Mouse (Mus musculus) forebrain, embryonic 12.5 days (tissue): ENCODE measurements around the gene Tuba3b. TPM values are rescaled to one million over a fixed set of nuclear protein-coding genes. Genes with fewer than 3 reads are reported as not detected.

ENCODE experiments used
- ATAC-seq: fragments of 200-750 bp; cut with Nextera tagmentation; 2 replicates; pipeline ENCODE4 v1.8.0; 2017; ENCODE audit warnings: moderate TSS enrichment; ENCODE audit not compliant: low FRiP score
- H3K27ac ChIP-seq: fragments of 300-500 bp; sonication (generic); 2 replicates; pipeline ENCODE4 v1.5.1; 2016; ENCODE audit warnings: mild to moderate bottlenecking
- H3K27me3 ChIP-seq: fragments of 300-500 bp; sonication (generic); 2 replicates; pipeline ENCODE4 v1.6.1; 2016; ENCODE audit warnings: mild to moderate bottlenecking
- H3K36me3 ChIP-seq: fragments of 300-500 bp; sonication (generic); replicated peaks from 2 replicates; pipeline ENCODE4 v1.6.1; 2016; ENCODE audit warnings: mild to moderate bottlenecking
- H3K4me1 ChIP-seq: fragments of 300-500 bp; sonication (generic); 2 replicates; pipeline ENCODE4 v1.6.1; 2016
- H3K4me2 ChIP-seq: fragments of 300-500 bp; sonication (generic); 2 replicates; pipeline ENCODE4 v1.6.1; 2016; ENCODE audit warnings: mild to moderate bottlenecking, moderate library complexity
- H3K4me3 ChIP-seq: fragments of 300-500 bp; sonication (generic); replicated peaks from 2 replicates; pipeline ENCODE4 v1.5.1; 2016; ENCODE audit warnings: mild to moderate bottlenecking
- H3K9ac ChIP-seq: fragments of 300-500 bp; sonication (generic); 2 replicates; pipeline ENCODE4 v1.6.1; 2016; ENCODE audit warnings: mild to moderate bottlenecking
- H3K9me3 ChIP-seq: fragments of 300-500 bp; sonication (generic); 2 replicates; pipeline ENCODE4 v1.6.1; 2016
- WGBS: fragments of 180-500 bp; shearing (Covaris S2); methylation state at CpG from one replicate; pipeline ENCODE4 v1.1.7; 2016; 5-methylcytosine and 5-hydroxymethylcytosine counted together
- polyA plus RNA-seq: library from polyadenylated mRNA; unstranded; fragments of >200 nt; fragmentation: Nextera tagmentation; extraction: Ambion mirVana; gene quantifications from 2 replicates; pipeline ENCODE4 v1.2.1, GENCODE M21; 2016

The Tuba3b gene
- polyA plus RNA-seq, 1 experiment from 2014 or later, result not detected

GRCm38 (mm10) chr6:145655678-145656077 is 40.1 kb downstream of the Tuba3b start:
- WGBS, result 95% methylated on average over 1 of the region's 1 CpGs
- Histone ChIP-seq H3K9ac (no peak overlapping the region), H3K36me3 (no peaks in the 10 kb centered on the region), H3K27ac (no peak overlapping the region), H3K4me1 (peaks cover 9% of the 10 kb centered on the region; the same call in 1 of the 2 replicates), H3K27me3 (no peaks in the 10 kb centered on the region), H3K4me2 (no peak overlapping the region), H3K9me3 (0 out of 2 replicates have a peak, but pooled peaks cover 4% of the 10 kb centered on the region), H3K4me3 (no peak overlapping the region)
- ATAC-seq, result no peak

GRCm38 (mm10) chr6:145656740-145657591 is 41.4 kb downstream of the Tuba3b start:
- H3K27me3 ChIP-seq, result no peaks in the 10 kb centered on the region

GRCm38 (mm10) chr6:145659116-145659515 is 43.6 kb downstream of the Tuba3b start:
- H3K27me3 ChIP-seq, result no peaks in the 10 kb centered on the region
- H3K9me3 ChIP-seq, result 0 out of 2 replicates have a peak, but pooled peaks cover 4% of the 10 kb centered on the region
- H3K36me3 ChIP-seq, result no peaks in the 10 kb centered on the region
- 77% methylated on average over 6 of the region's 6 CpGs for WGBS
- H3K9ac ChIP-seq, result no peak overlapping the region
- no peak overlapping the region for H3K4me2 ChIP-seq
- peaks cover 3% of the 10 kb centered on the region; the same call in 1 of the 2 replicates for H3K4me1 ChIP-seq
- no peak for ATAC-seq
- no peak overlapping the region for H3K27ac ChIP-seq
- H3K4me3 ChIP-seq, result no peak overlapping the region

More at GRCm38 (mm10) chr6:145656740-145657591, 41.4 kb downstream of the Tuba3b start:
- no peaks in the 10 kb centered on the region for H3K36me3 ChIP-seq
- no peak overlapping the region for H3K4me2 ChIP-seq
- H3K4me1 ChIP-seq, result peaks cover 9% of the 10 kb centered on the region; the same call in 1 of the 2 replicates
- no peak overlapping the region for H3K9ac ChIP-seq
- H3K4me3 ChIP-seq, result no peak overlapping the region
- ATAC-seq, result no peak
- H3K27ac ChIP-seq, result no peak overlapping the region
- H3K9me3 ChIP-seq, result 0 out of 2 replicates have a peak, but pooled peaks cover 4% of the 10 kb centered on the region
- WGBS, result 84% methylated on average over 15 of the region's 15 CpGs

GRCm38 (mm10) chr6:145660943-145661342 is 45.4 kb downstream of the Tuba3b start:
- WGBS, result 86% methylated on average over 11 of the region's 11 CpGs
- H3K4me1 ChIP-seq, result no peaks in the 10 kb centered on the region
- no peaks in the 10 kb centered on the region for H3K9me3 ChIP-seq
- ATAC-seq, result no peak
- H3K27ac ChIP-seq, result no peak overlapping the region
- no peaks in the 10 kb centered on the region for H3K27me3 ChIP-seq
- no peak overlapping the region for H3K9ac ChIP-seq
- H3K36me3 ChIP-seq, result no peaks in the 10 kb centered on the region
- H3K4me2 ChIP-seq, result no peak overlapping the region
- no peak overlapping the region for H3K4me3 ChIP-seq

- Histone ChIP-seq H3K4me2 (no peak overlapping the region), H3K9me3 (no peaks in the 10 kb centered on the region), H3K4me1 (no peaks in the 10 kb centered on the region), H3K4me3 (no peak overlapping the region), H3K27ac (no peak overlapping the region), H3K27me3 (no peaks in the 10 kb centered on the region), H3K9ac (no peak overlapping the region), H3K36me3 (no peaks in the 10 kb centered on the region)
- WGBS, result 80% methylated on average over 5 of the region's 5 CpGs
- ATAC-seq, result no peak
Observed at GRCm38 (mm10) chr6:145664208-145664607, 48.7 kb downstream of the Tuba3b start.

- no peak for ATAC-seq
- Histone ChIP-seq H3K9ac (no peak overlapping the region), H3K4me1 (no peaks in the 10 kb centered on the region), H3K27me3 (no peaks in the 10 kb centered on the region), H3K9me3 (no peaks in the 10 kb centered on the region), H3K27ac (no peak overlapping the region), H3K4me3 (no peak overlapping the region), H3K4me2 (no peak overlapping the region), H3K36me3 (no peaks in the 10 kb centered on the region)
- WGBS, result 89% methylated on average over 3 of the region's 3 CpGs
Observed at GRCm38 (mm10) chr6:145665751-145666150, 50.2 kb downstream of the Tuba3b start.

GRCm38 (mm10) chr6:145667654-145668053 is 52.1 kb downstream of the Tuba3b start:
- Histone ChIP-seq H3K9ac (no peak overlapping the region), H3K4me3 (no peak overlapping the region), H3K27ac (no peak overlapping the region), H3K27me3 (no peaks in the 10 kb centered on the region), H3K36me3 (no peaks in the 10 kb centered on the region), H3K9me3 (no peaks in the 10 kb centered on the region), H3K4me1 (no peaks in the 10 kb centered on the region), H3K4me2 (no peak overlapping the region)
- 78% methylated on average over 3 of the region's 3 CpGs for WGBS
- ATAC-seq, result no peak

GRCm38 (mm10) chr6:145669596-145670071 is 54.1 kb downstream of the Tuba3b start:
- Histone ChIP-seq H3K9me3 (no peaks in the 10 kb centered on the region), H3K4me3 (no peak overlapping the region), H3K27ac (no peak overlapping the region), H3K27me3 (no peaks in the 10 kb centered on the region), H3K9ac (no peak overlapping the region), H3K4me2 (no peak overlapping the region), H3K4me1 (no peaks in the 10 kb centered on the region), H3K36me3 (no peaks in the 10 kb centered on the region)
- WGBS, result 66% methylated on average over 10 of the region's 10 CpGs
- no peak for ATAC-seq

Other genes starting within 250 kb of the Tuba3b start
- 0.29 and 0.47 TPM in 2 replicates for gene Lmntd1, start 1.4 kb upstream of the Tuba3b start, polyA plus RNA-seq
- 3.1 and 3.6 TPM in 2 replicates for gene Rassf8, start 131.0 kb downstream of the Tuba3b start, polyA plus RNA-seq
- 1.5 and 1.6 TPM in 2 replicates for gene Bhlhe41, start 249.8 kb downstream of the Tuba3b start, polyA plus RNA-seq